Mouse (Mus musculus) lung, postnatal 0 days (tissue): ENCODE data around the gene Alg9. TPM values are rescaled to one million over a fixed set of nuclear protein-coding genes. Genes with fewer than 3 reads are reported as not detected.
A peak's percentile ranks its signal among the peaks of the same experiment; 100 is the strongest.

Experiments used
- ATAC-seq: fragments of 200-750 bp; cut with Nextera tagmentation; 2 replicates; pipeline ENCODE4 v1.8.0; 2017; ENCODE audit warnings: moderate library complexity
- DNase-seq: peaks from one replicate; pipeline ENCODE4 v3.0.0-alpha.2; 2016; ENCODE audit warnings: low spot score
- H3K27ac ChIP-seq: fragments of 300-500 bp; sonication (generic); 2 replicates; pipeline ENCODE4 v1.5.1; 2014; ENCODE audit warnings: antibody characterized with exemption, mild to moderate bottlenecking, low read length, mixed read lengths
- H3K27me3 ChIP-seq: fragments of 300-500 bp; sonication (generic); replicated peaks from 2 replicates; pipeline ENCODE4 v1.6.1; 2014; ENCODE audit warnings: low read length, mixed read lengths; ENCODE audit not compliant: insufficient read depth
- H3K36me3 ChIP-seq: fragments of 300-500 bp; sonication (generic); 2 replicates; pipeline ENCODE4 v1.6.1; 2014; ENCODE audit warnings: low read length, mixed read lengths; ENCODE audit not compliant: insufficient read depth
- H3K4me1 ChIP-seq: fragments of 300-500 bp; sonication (generic); 2 replicates; pipeline ENCODE4 v1.6.1; 2014; ENCODE audit warnings: antibody characterized with exemption, low read depth, low read length, mixed read lengths; ENCODE audit not compliant: insufficient read depth
- H3K4me2 ChIP-seq: fragments of 300-500 bp; sonication (generic); replicated peaks from 2 replicates; pipeline ENCODE4 v1.6.1; 2014; ENCODE audit warnings: low read depth, mild to moderate bottlenecking, low read length, moderate library complexity, mixed read lengths
- H3K4me3 ChIP-seq: fragments of 300-500 bp; sonication (generic); 2 replicates; pipeline ENCODE4 v1.5.1; 2014; ENCODE audit warnings: low read depth, low read length
- H3K9ac ChIP-seq: fragments of 300-500 bp; sonication (generic); replicated peaks from 2 replicates; pipeline ENCODE4 v1.6.1; 2014; ENCODE audit warnings: low read depth, mild to moderate bottlenecking
- H3K9me3 ChIP-seq: fragments of 300-500 bp; sonication (generic); 2 replicates; pipeline ENCODE4 v1.6.1; 2016; ENCODE audit warnings: low read length, mixed read lengths
- CTCF ChIP-seq: IDR thresholded peaks from 2 replicates; pipeline ENCODE4 v1.5.1; 2016; ENCODE audit warnings: antibody characterized with exemption, mild to moderate bottlenecking
- EP300 ChIP-seq: IDR thresholded peaks from 2 replicates; pipeline ENCODE4 v1.6.1; 2016; ENCODE audit warnings: antibody characterized with exemption, mild to moderate bottlenecking, control low read depth
- WGBS: fragments of 180-500 bp; shearing (Covaris S2); extraction: QIAGEN DNeasy Blood & Tissue Kit; methylation state at CpG from one replicate; pipeline ENCODE4 v1.1.7; 2014; 5-methylcytosine and 5-hydroxymethylcytosine counted together
- polyA plus RNA-seq: library from polyadenylated mRNA; unstranded; fragments of >200 nt; fragmentation: Nextera tagmentation; extraction: Ambion mirVana; gene quantifications from 2 replicates; pipeline ENCODE4 v1.2.1, GENCODE M21; 2015

The Alg9 gene
- polyA plus RNA-seq, 1 experiment from 2014 or later: 17.9 TPM

DNA sequence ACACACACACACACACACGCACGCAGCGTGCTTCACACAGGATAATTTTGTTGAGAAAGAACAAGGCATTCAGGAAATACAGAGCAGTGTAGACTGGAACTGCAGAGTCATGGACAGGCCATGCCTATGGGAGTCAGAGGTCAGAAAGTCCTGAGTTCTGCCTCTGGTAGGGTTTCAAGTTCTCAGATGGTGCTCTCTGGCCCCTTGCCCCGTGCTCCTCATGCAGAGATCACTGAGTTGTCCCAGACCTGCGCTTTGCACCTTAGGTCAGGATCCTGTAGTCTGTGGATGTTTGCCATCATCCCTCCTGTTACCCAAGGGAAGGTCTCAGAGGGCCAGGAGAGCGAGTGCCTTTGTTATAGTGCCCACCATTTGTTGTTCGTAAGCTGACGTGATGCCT lies 22.0 kb downstream of the Alg9 start:
- no peak for DNase-seq
- TF ChIP-seq CTCF: no peak
- no peak for TF ChIP-seq EP300
- Histone ChIP-seq H3K4me3 (no peak overlapping the region), H3K36me3 (peaks cover 3% of the 10 kb centered on the region; the same call in 1 of the 2 replicates), H3K4me1 (no peaks in the 10 kb centered on the region), H3K27ac (no peak overlapping the region), H3K27me3 (no peaks in the 10 kb centered on the region), H3K9me3 (no peaks in the 10 kb centered on the region), H3K9ac (no peak overlapping the region), H3K4me2 (no peak overlapping the region)
- WGBS: 89% methylated on average over 6 of the region's 8 CpGs
- ATAC-seq: no peak

DNA sequence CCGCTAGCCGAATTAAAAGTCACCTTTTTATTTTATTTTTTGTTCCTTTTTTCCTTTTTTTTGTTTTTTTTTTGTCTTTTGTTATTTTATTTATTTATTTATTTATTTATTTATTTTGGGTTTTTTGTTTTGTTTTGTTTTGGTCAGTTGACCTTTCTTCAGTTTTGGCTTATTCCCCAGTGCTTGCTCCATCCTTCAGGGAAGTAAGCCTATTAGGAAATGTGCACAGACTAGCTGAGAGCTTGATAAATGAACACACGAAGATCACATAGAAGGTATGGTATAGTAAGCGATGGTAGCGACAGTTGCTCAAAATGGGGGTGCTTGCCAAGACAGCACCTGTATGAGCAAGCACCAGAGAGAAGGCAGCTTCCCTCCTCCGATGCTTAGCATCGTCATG lies 22.8 kb downstream of the Alg9 start:
- ATAC-seq (no peak), DNase-seq (no peak)
- Histone ChIP-seq H3K4me1 (no peaks in the 10 kb centered on the region), H3K27me3 (no peaks in the 10 kb centered on the region), H3K4me3 (no peak overlapping the region), H3K36me3 (peaks cover 3% of the 10 kb centered on the region), H3K9ac (no peak overlapping the region), H3K4me2 (no peak overlapping the region), H3K27ac (no peak overlapping the region; the same call in 1 of the 2 replicates), H3K9me3 (no peaks in the 10 kb centered on the region)
- 88% methylated on average over 7 of the region's 7 CpGs for WGBS
- TF ChIP-seq CTCF: no peak

DNA sequence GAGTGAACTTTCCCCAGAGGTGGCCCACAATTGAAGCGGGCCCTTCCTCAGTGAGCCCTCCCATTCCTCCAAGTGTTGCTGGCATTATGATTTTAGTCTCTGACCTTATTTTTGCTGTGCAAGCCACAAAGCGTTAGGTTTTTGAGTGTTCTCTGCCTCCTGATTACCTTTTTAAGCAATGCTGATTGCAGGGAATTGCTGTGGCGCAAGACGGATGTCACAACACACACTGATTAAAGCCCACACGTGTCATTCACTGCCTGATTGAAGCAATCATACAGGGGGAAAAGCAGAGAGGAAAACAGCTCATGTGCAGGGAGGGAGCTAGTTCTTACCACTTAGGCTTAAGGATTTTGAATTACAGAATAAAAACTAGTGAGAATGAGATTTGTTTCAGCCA lies 23.5 kb downstream of the Alg9 start:
- peaks cover 3% of the 10 kb centered on the region for H3K36me3 ChIP-seq
- H3K9ac ChIP-seq: no peak overlapping the region
- no peaks in the 10 kb centered on the region for H3K9me3 ChIP-seq
- DNase-seq: peak; percentile 67
- no peak for TF ChIP-seq CTCF
- TF ChIP-seq EP300: peak; percentile 56; the same call in 1 of the 2 replicates
- H3K27ac ChIP-seq: no peak overlapping the region; the same call in 1 of the 2 replicates
- ATAC-seq: peak; percentile 69
- 64% methylated on average over 5 of the region's 5 CpGs for WGBS
- no peaks in the 10 kb centered on the region for H3K4me1 ChIP-seq
- H3K4me2 ChIP-seq: no peak overlapping the region
- no peak overlapping the region for H3K4me3 ChIP-seq
- no peaks in the 10 kb centered on the region for H3K27me3 ChIP-seq

DNA sequence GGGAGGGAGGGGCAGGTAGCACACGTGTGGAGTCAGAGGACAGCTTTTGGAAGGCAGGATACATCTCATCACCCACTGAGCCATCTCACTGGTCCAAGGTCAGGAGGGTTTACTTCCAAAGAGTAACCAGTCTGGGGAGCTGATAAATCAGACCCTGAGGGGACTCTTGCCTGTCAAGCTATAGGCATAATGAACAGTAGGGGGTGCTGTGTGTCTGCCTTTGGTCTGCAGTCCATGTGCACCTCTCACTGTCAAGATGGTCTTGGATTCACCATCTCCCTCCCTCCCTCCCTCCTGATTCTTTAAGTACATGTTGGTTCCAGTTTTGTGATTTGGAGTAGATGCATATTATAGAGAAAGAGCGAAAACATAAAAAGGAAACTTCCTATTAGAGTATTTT lies 26.2 kb downstream of the Alg9 start:
- WGBS: 57% methylated on average over 2 of the region's 2 CpGs
- H3K9ac ChIP-seq: no peak overlapping the region
- DNase-seq (peak; percentile 73), ATAC-seq (peak; percentile 65)
- TF ChIP-seq CTCF: peak; percentile 83
- no peak for TF ChIP-seq EP300
- H3K4me1 ChIP-seq: no peaks in the 10 kb centered on the region
- H3K36me3 ChIP-seq: no peaks in the 10 kb centered on the region; the same call in 1 of the 2 replicates
- H3K27ac ChIP-seq: no peak overlapping the region
- H3K9me3 ChIP-seq: no peaks in the 10 kb centered on the region
- no peak overlapping the region for H3K4me2 ChIP-seq
- H3K4me3 ChIP-seq: no peak overlapping the region
- H3K27me3 ChIP-seq: no peaks in the 10 kb centered on the region

DNA sequence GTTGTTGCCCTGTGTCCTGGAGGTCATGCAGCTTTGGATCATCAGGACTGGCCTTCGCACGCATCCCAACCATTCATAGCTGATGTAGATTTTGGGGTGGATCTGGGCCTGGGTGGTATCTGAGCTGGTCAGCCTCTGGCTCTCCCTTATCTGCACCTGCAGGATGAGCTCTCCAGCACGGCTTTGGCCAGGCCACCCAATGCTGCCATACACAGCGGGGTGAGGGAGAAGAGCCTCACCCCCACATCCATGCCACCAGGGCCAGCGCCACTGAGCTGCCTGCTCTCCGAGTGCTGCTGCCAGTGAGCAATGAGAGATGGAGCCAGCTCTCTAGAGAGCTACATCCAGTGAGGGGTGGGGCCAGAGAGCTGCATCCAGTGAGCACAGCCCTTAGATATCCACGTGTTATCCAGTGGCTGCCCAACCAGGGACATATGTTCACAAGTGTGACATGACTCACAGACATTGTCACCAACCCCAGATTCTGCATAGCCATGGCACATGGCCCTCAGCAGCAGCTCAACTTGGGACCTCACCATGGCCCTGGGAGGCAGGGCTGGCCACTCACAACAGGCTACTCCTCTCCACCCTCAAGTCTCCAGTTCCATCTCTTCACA lies 28.3 kb downstream of the Alg9 start:
- no peaks in the 10 kb centered on the region for H3K27me3 ChIP-seq
- no peaks in the 10 kb centered on the region for H3K9me3 ChIP-seq
- DNase-seq (no peak), ATAC-seq (peak; percentile 30; the same call in 1 of the 2 replicates)
- H3K9ac ChIP-seq: no peak overlapping the region
- TF ChIP-seq EP300 (no peak), CTCF (no peak)
- no peak overlapping the region for H3K4me2 ChIP-seq
- H3K4me3 ChIP-seq: no peak overlapping the region
- 88% methylated on average over 7 of the region's 7 CpGs for WGBS
- no peak overlapping the region for H3K27ac ChIP-seq
- H3K4me1 ChIP-seq: no peaks in the 10 kb centered on the region
- H3K36me3 ChIP-seq: peaks cover 5% of the 10 kb centered on the region

DNA sequence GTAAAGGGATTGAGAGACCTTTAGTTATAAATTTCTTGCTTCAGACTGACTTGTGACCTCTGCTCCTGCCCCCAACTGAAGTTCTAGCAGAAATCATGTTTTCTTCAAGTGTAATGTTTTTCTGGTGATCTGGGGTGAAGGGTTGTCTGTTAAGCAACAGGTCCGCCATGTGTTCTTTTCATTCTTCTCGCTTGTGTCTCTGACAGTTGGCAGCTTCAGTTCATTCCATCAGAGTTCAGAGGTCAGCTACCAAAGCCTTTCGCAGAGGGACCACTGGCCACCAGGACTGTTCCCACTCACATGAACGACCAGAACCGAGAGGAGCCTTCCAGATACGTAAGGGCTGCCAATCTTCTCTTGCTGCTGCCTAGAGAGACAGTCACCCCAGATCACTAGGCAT lies 33.7 kb downstream of the Alg9 start:
- Histone ChIP-seq H3K4me3 (no peak overlapping the region), H3K9me3 (no peaks in the 10 kb centered on the region), H3K4me2 (no peak overlapping the region), H3K36me3 (peaks cover 9% of the 10 kb centered on the region), H3K9ac (no peak overlapping the region), H3K4me1 (no peaks in the 10 kb centered on the region), H3K27ac (no peak overlapping the region; the same call in 1 of the 2 replicates), H3K27me3 (no peaks in the 10 kb centered on the region)
- no peak for TF ChIP-seq CTCF
- peak; percentile 56; the same call in 1 of the 2 replicates for TF ChIP-seq EP300
- DNase-seq (peak; percentile 79), ATAC-seq (peak; percentile 78)
- WGBS: 69% methylated on average over 6 of the region's 6 CpGs

DNA sequence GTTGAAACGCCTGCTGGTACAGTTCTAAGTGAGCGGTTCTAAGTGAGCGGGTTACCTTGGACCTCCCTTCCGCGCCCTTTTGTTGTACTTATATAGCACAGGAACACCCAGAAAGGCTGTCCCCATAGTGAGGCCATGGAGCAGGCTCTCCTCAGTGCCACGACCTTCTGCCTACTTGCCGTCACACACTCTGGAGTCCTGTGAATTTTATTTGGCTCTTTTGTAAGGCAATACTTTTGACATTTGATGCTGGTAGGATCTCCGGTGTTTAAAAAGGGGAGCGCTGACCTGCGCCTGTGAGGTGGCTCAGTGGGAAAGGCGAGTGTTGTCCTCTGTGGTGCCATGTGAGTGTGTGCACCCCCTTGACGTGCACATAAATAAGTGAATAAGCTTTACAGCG lies 34.3 kb downstream of the Alg9 start:
- Histone ChIP-seq H3K36me3 (peaks cover 15% of the 10 kb centered on the region), H3K27me3 (no peaks in the 10 kb centered on the region)
- WGBS: 91% methylated on average over 13 of the region's 13 CpGs

More for the DNA sequence above, 34.3 kb downstream of the Alg9 start:
- ATAC-seq (no peak), DNase-seq (no peak)
- Histone ChIP-seq H3K9me3 (no peaks in the 10 kb centered on the region), H3K4me3 (no peak overlapping the region), H3K4me2 (no peak overlapping the region), H3K4me1 (no peaks in the 10 kb centered on the region), H3K27ac (no peak overlapping the region), H3K9ac (no peak overlapping the region)
- TF ChIP-seq EP300 (no peak), CTCF (no peak)
